Mouse (Mus musculus) heart, embryonic 12.5 days (tissue): ENCODE data around the gene Tarbp1. TPM values are rescaled to one million over a fixed set of nuclear protein-coding genes. Genes with fewer than 3 reads are reported as not detected.

ENCODE experiments used
- polyA plus RNA-seq: library from polyadenylated mRNA; unstranded; fragments of >200 nt; fragmentation: Nextera tagmentation; extraction: Ambion mirVana; gene quantifications from 2 replicates; pipeline ENCODE4 v1.2.1, GENCODE M21; 2016

Gene Tarbp1
- polyA plus RNA-seq, 1 experiment from 2014 or later, result 2.4 TPM

Other genes with a start within 250 kb of the Tarbp1 start
- gene Slc35f3, start 176.5 kb downstream of the Tarbp1 start, polyA plus RNA-seq, result 0.08 TPM in 1 of 2 replicates, not detected in the other
- 53.9 and 54.9 TPM in 2 replicates for gene Coa6, start 52.5 kb downstream of the Tarbp1 start, polyA plus RNA-seq
- 8.9 and 9.7 TPM in 2 replicates for gene Irf2bp2, start 118.9 kb upstream of the Tarbp1 start, polyA plus RNA-seq